ENCODE assay signal across 8 mouse cellular contexts in genomic region chr2:170344502-170345409, GRCm38 (mm10).
DNase-seq lines count a peak whose midpoint lies in the region; ATAC-seq lines count a peak whose summit lies in the region.

No protein-coding gene starts in this region.

- DNase-seq in lung, postnatal 14 days, result no peak
- DNase-seq in liver, embryonic 13.5 days, result no peak
- DNase-seq in thymus, postnatal 0 days (ENCODE audit: low spot score), result peak; percentile 36
- no peak for DNase-seq in c-Kit-positive CD71-positive TER-119-positive erythroid progenitor cells, embryonic 14.5 days (ENCODE audit: low spot score)
- no peak for DNase-seq in testis, postnatal 10 days (ENCODE audit: low spot score)

- H3K4me3 ChIP-seq in lung, embryonic 16.5 days (ENCODE audit: low read length), result no peak overlapping the region
- H3K4me3 ChIP-seq in hindbrain, embryonic 13.5 days, result no peak overlapping the region
- H3K4me3 ChIP-seq in liver, embryonic 13.5 days (replicated peaks), result no peak overlapping the region

- H3K9ac ChIP-seq in lung, embryonic 16.5 days (ENCODE audit: low read length), result peak overlapping the region; percentile 4; the same call in 1 of the 2 replicates
- peak overlapping the region; percentile 46; the same call in 1 of the 2 replicates for H3K9ac ChIP-seq in hindbrain, embryonic 13.5 days
- no peak overlapping the region for H3K9ac ChIP-seq in liver, embryonic 13.5 days

- no peaks in the 10 kb centered on the region for H3K9me3 ChIP-seq in lung, embryonic 16.5 days (ENCODE audit: control insufficient read depth, low read length)
- no peaks in the 10 kb centered on the region for H3K9me3 ChIP-seq in hindbrain, embryonic 13.5 days
- no peaks in the 10 kb centered on the region for H3K9me3 ChIP-seq in liver, embryonic 13.5 days (replicated peaks)

- no peaks in the 10 kb centered on the region for H3K36me3 ChIP-seq in lung, embryonic 16.5 days (ENCODE audit: control insufficient read depth, insufficient read depth, low read length)
- H3K36me3 ChIP-seq in hindbrain, embryonic 13.5 days, result no peaks in the 10 kb centered on the region
- no peaks in the 10 kb centered on the region for H3K36me3 ChIP-seq in liver, embryonic 13.5 days

- ATAC-seq in lung, embryonic 16.5 days (ENCODE audit: low read depth), result peak; percentile 6; the same call in 1 of the 2 replicates
- no peak for ATAC-seq in hindbrain, embryonic 13.5 days (ENCODE audit: low FRiP score)
- ATAC-seq in liver, embryonic 13.5 days (ENCODE audit: low read depth), result no peak
- ATAC-seq in inflammation-experienced regulatory T-cells, adult 6 months, result no peak

- H3K27ac ChIP-seq in lung, embryonic 16.5 days (ENCODE audit: low read length), result peak overlapping the region; percentile 70
- H3K27ac ChIP-seq in hindbrain, embryonic 13.5 days, result peak overlapping the region; percentile 73
- H3K27ac ChIP-seq in liver, embryonic 13.5 days, result no peak overlapping the region

- peaks cover 46% of the 10 kb centered on the region for H3K4me1 ChIP-seq in lung, embryonic 16.5 days (replicated peaks; ENCODE audit: control insufficient read depth, insufficient read depth, low read length)
- peaks cover 35% of the 10 kb centered on the region for H3K4me1 ChIP-seq in hindbrain, embryonic 13.5 days (replicated peaks)
- H3K4me1 ChIP-seq in liver, embryonic 13.5 days (replicated peaks), result peaks cover 27% of the 10 kb centered on the region

- peak overlapping the region; percentile 16; the same call in 1 of the 2 replicates for H3K4me2 ChIP-seq in lung, embryonic 16.5 days (ENCODE audit: low read depth, low read length)
- no peak overlapping the region; the same call in 1 of the 2 replicates for H3K4me2 ChIP-seq in hindbrain, embryonic 13.5 days
- peak overlapping the region; percentile 10 for H3K4me2 ChIP-seq in liver, embryonic 13.5 days

- H3K27me3 ChIP-seq in lung, embryonic 16.5 days (ENCODE audit: control insufficient read depth, insufficient read depth, low read depth, low read length), result no peaks in the 10 kb centered on the region
- no peaks in the 10 kb centered on the region for H3K27me3 ChIP-seq in hindbrain, embryonic 13.5 days
- no peaks in the 10 kb centered on the region for H3K27me3 ChIP-seq in liver, embryonic 13.5 days

- WGBS in lung, embryonic 16.5 days, result 17% methylated on average over 17 of the region's 18 CpGs
- 14% methylated on average over 17 of the region's 18 CpGs for WGBS in hindbrain, embryonic 13.5 days
- 20% methylated on average over 17 of the region's 18 CpGs for WGBS in liver, embryonic 13.5 days (ENCODE audit: insufficient replicate concordance)
